Mouse (Mus musculus) ovary, adult 2 months (tissue): ENCODE results near the gene 1810013L24Rik. TPM values are rescaled to one million over a fixed set of nuclear protein-coding genes. Genes with fewer than 3 reads are reported as not detected.

Experiments used
- polyA plus RNA-seq: library from polyadenylated mRNA; depleted of rRNA; stranded (reverse); fragments of >200 nt; gene quantifications from 2 replicates; pipeline ENCODE4 v1.2.3, GENCODE M21; 2012; rRNA removed

The 1810013L24Rik gene
- polyA plus RNA-seq = 14.4 and 14.7 TPM in 2 replicates

GRCm38 (mm10) chr16:8829564-8830359 is at the start of gene 1810013L24Rik:
Gene 1810013L24Rik (plus strand): TSS chr16:8830100.

DNA sequence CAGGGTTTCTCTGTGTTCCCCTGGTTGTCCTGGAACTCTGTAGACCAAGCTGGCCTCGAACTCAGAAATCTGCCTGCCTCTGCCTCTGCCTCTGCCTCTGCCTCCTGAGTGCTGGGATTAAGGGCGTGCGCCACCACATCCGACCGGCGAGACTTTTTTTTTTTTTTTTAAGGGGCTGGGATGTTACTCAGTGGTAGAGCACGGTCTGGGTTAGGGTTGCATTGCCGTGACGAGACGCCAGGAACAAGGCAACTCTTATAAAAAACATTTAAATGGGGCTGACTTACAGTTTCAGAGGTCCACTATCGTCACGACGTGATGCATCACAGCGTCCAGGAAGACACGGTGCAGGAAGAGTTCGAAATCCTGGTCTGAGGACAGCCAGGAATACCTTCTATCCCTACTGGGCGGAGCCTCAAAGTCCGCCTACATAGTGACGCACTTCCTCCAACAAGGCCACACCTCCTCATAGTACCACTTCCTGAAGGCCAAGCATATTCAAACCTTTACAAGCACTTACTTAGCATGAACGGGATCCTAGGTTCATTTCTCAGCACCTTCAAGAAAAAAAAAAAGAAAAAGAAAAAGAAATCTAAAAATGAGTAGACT is 37.8 kb upstream of the 1810013L24Rik start, which contains the start of gene Usp7:
Usp7 (minus strand) TSS at position 360 of the 609 bp plus-strand sequence.

Other genes starting within 250 kb of the 1810013L24Rik start
- gene Pmm2, start 192.4 kb upstream of the 1810013L24Rik start, polyA plus RNA-seq = 59.9 and 78.4 TPM in 2 replicates
- 18.6 and 20.3 TPM in 2 replicates for gene Tmem186, start 192.4 kb upstream of the 1810013L24Rik start, polyA plus RNA-seq
- 236 and 272 TPM in 2 replicates for gene Carhsp1, start 157.9 kb upstream of the 1810013L24Rik start, polyA plus RNA-seq
- 0.31 and 0.41 TPM in 2 replicates for gene Gm5767, start 149.3 kb upstream of the 1810013L24Rik start, polyA plus RNA-seq
- 17.5 and 20.4 TPM in 2 replicates for gene Usp7, start 37.8 kb upstream of the 1810013L24Rik start, polyA plus RNA-seq